Mouse (Mus musculus) hindbrain, embryonic 14.5 days (tissue): ENCODE measurements at regions not wholly inside any gene's neighbourhood (a gene's known extent, or its start where the extent isn't known, plus 50 kb on each side); places are given as distances from the start of the nearest gene placed in this dataset.

Experiments
- ATAC-seq: fragments of 200-750 bp; cut with Nextera tagmentation; 2 replicates; pipeline ENCODE4 v1.8.0; 2017; ENCODE audit warnings: moderate number of reproducible peaks, mild to moderate bottlenecking, moderate TSS enrichment, moderate library complexity; ENCODE audit not compliant: low FRiP score
- DNase-seq: peaks from one replicate; pipeline ENCODE4 v3.0.0-alpha.2; 2015; ENCODE audit warnings: low spot score
- H3K27ac ChIP-seq: fragments of 300-500 bp; sonication (generic); 2 replicates; pipeline ENCODE4 v1.5.1; 2014; ENCODE audit warnings: mild to moderate bottlenecking, moderate library complexity
- H3K27me3 ChIP-seq: fragments of 300-500 bp; sonication (generic); 2 replicates; pipeline ENCODE4 v1.6.1; 2014; ENCODE audit warnings: mild to moderate bottlenecking, low read length, mixed read lengths; ENCODE audit not compliant: control insufficient read depth, insufficient read depth
- H3K36me3 ChIP-seq: fragments of 300-500 bp; sonication (generic); replicated peaks from 2 replicates; pipeline ENCODE4 v1.6.1; 2014; ENCODE audit not compliant: control insufficient read depth, insufficient read depth
- H3K4me1 ChIP-seq: fragments of 300-500 bp; sonication (generic); replicated peaks from 2 replicates; pipeline ENCODE4 v1.6.1; 2014; ENCODE audit warnings: antibody characterized with exemption, low read length, mixed read lengths; ENCODE audit not compliant: control insufficient read depth, insufficient read depth
- H3K4me2 ChIP-seq: fragments of 300-500 bp; sonication (generic); replicated peaks from 2 replicates; pipeline ENCODE4 v1.6.1; 2014; ENCODE audit warnings: mild to moderate bottlenecking, moderate library complexity
- H3K4me3 ChIP-seq: fragments of 300-500 bp; sonication (generic); replicated peaks from 2 replicates; pipeline ENCODE4 v1.5.1; 2014; ENCODE audit warnings: mild to moderate bottlenecking, low read length
- H3K9ac ChIP-seq: fragments of 300-500 bp; sonication (generic); 2 replicates; pipeline ENCODE4 v1.6.1; 2014
- H3K9me3 ChIP-seq: fragments of 300-500 bp; sonication (generic); 2 replicates; pipeline ENCODE4 v1.6.1; 2016; ENCODE audit warnings: low read length; ENCODE audit not compliant: control insufficient read depth
- WGBS: fragments of 180-500 bp; shearing (Covaris S2); extraction: QIAGEN DNeasy Blood & Tissue Kit; methylation state at CpG from one replicate; pipeline ENCODE4 v1.1.7; 2014; 5-methylcytosine and 5-hydroxymethylcytosine counted together

- DNase-seq, result no peak
- 78% methylated on average over 6 of the region's 6 CpGs for WGBS
Measured at GRCm38 (mm10) chr4:105973769-105974397, 184.2 kb downstream of the Gm12728 start.

GRCm38 (mm10) chr4:105974948-105975347 is 185.3 kb downstream of the Gm12728 start:
- ATAC-seq, result no peak
- Histone ChIP-seq H3K4me1 (no peaks in the 10 kb centered on the region), H3K4me3 (no peak overlapping the region), H3K4me2 (no peak overlapping the region), H3K9ac (no peak overlapping the region), H3K27ac (no peak overlapping the region), H3K9me3 (no peaks in the 10 kb centered on the region), H3K27me3 (no peaks in the 10 kb centered on the region), H3K36me3 (no peaks in the 10 kb centered on the region)
- no peak for DNase-seq
- WGBS, result 73% methylated on average over 4 of the region's 4 CpGs

More at GRCm38 (mm10) chr4:105973769-105974397, 184.2 kb downstream of the Gm12728 start:
- no peak overlapping the region for H3K27ac ChIP-seq
- no peak overlapping the region for H3K4me2 ChIP-seq
- no peaks in the 10 kb centered on the region for H3K27me3 ChIP-seq
- no peak overlapping the region for H3K9ac ChIP-seq
- H3K9me3 ChIP-seq, result no peaks in the 10 kb centered on the region
- no peaks in the 10 kb centered on the region for H3K4me1 ChIP-seq
- no peaks in the 10 kb centered on the region for H3K36me3 ChIP-seq
- no peak overlapping the region for H3K4me3 ChIP-seq
- no peak for ATAC-seq

- no peak for ATAC-seq
- H3K4me1 ChIP-seq, result no peaks in the 10 kb centered on the region
Measured at GRCm38 (mm10) chr4:105979048-105979447, 189.4 kb downstream of the Gm12728 start.

GRCm38 (mm10) chr4:105983018-105983417 is 193.3 kb downstream of the Gm12728 start:
- no peak overlapping the region for H3K4me3 ChIP-seq
- H3K4me2 ChIP-seq, result no peak overlapping the region
- WGBS, result 87% methylated on average over 1 of the region's 1 CpGs
- H3K9me3 ChIP-seq, result no peaks in the 10 kb centered on the region
- no peaks in the 10 kb centered on the region for H3K4me1 ChIP-seq
- H3K9ac ChIP-seq, result no peak overlapping the region
- H3K27me3 ChIP-seq, result no peaks in the 10 kb centered on the region
- DNase-seq (no peak), ATAC-seq (no peak)
- H3K27ac ChIP-seq, result no peak overlapping the region
- H3K36me3 ChIP-seq, result no peaks in the 10 kb centered on the region

More at GRCm38 (mm10) chr4:105979048-105979447, 189.4 kb downstream of the Gm12728 start:
- Histone ChIP-seq H3K27ac (no peak overlapping the region), H3K36me3 (no peaks in the 10 kb centered on the region), H3K4me3 (no peak overlapping the region), H3K9ac (no peak overlapping the region), H3K27me3 (no peaks in the 10 kb centered on the region), H3K9me3 (no peaks in the 10 kb centered on the region), H3K4me2 (no peak overlapping the region)
- 88% methylated on average over 5 of the region's 5 CpGs for WGBS
- no peak for DNase-seq

GRCm38 (mm10) chr4:105987963-105988602 is 198.4 kb downstream of the Gm12728 start:
- H3K4me3 ChIP-seq, result no peak overlapping the region
- 86% methylated on average over 5 of the region's 5 CpGs for WGBS
- no peaks in the 10 kb centered on the region for H3K36me3 ChIP-seq
- no peaks in the 10 kb centered on the region for H3K27me3 ChIP-seq
- DNase-seq (no peak), ATAC-seq (no peak)
- no peaks in the 10 kb centered on the region for H3K9me3 ChIP-seq
- H3K4me2 ChIP-seq, result no peak overlapping the region
- H3K9ac ChIP-seq, result no peak overlapping the region
- no peak overlapping the region for H3K27ac ChIP-seq
- no peaks in the 10 kb centered on the region for H3K4me1 ChIP-seq

- no peak for ATAC-seq
- H3K4me2 ChIP-seq, result no peak overlapping the region
- DNase-seq, result no peak
- no peak overlapping the region for H3K4me3 ChIP-seq
- H3K9ac ChIP-seq, result no peak overlapping the region
- no peaks in the 10 kb centered on the region for H3K36me3 ChIP-seq
- no peaks in the 10 kb centered on the region for H3K9me3 ChIP-seq
- no peak overlapping the region for H3K27ac ChIP-seq
- no peaks in the 10 kb centered on the region for H3K4me1 ChIP-seq
- 84% methylated on average over 6 of the region's 6 CpGs for WGBS
- no peaks in the 10 kb centered on the region for H3K27me3 ChIP-seq
Measured at GRCm38 (mm10) chr4:105992581-105993127, 203.0 kb downstream of the Gm12728 start.

GRCm38 (mm10) chr4:105994390-105994798 is 204.7 kb downstream of the Gm12728 start:
- no peaks in the 10 kb centered on the region for H3K36me3 ChIP-seq
- DNase-seq, result no peak
- no peaks in the 10 kb centered on the region for H3K27me3 ChIP-seq
- WGBS, result 83% methylated on average over 14 of the region's 14 CpGs
- H3K9me3 ChIP-seq, result no peaks in the 10 kb centered on the region
- H3K9ac ChIP-seq, result no peak overlapping the region
- H3K27ac ChIP-seq, result no peak overlapping the region
- H3K4me3 ChIP-seq, result no peak overlapping the region
- H3K4me1 ChIP-seq, result no peaks in the 10 kb centered on the region
- no peak for ATAC-seq
- no peak overlapping the region for H3K4me2 ChIP-seq

GRCm38 (mm10) chr4:105996060-105996459 is 206.4 kb downstream of the Gm12728 start:
- H3K36me3 ChIP-seq, result no peaks in the 10 kb centered on the region
- H3K4me3 ChIP-seq, result no peak overlapping the region
- H3K9ac ChIP-seq, result no peak overlapping the region
- no peak for DNase-seq
- 80% methylated on average over 4 of the region's 4 CpGs for WGBS
- no peak for ATAC-seq
- no peak overlapping the region for H3K4me2 ChIP-seq
- no peaks in the 10 kb centered on the region for H3K4me1 ChIP-seq
- H3K27me3 ChIP-seq, result no peaks in the 10 kb centered on the region
- no peaks in the 10 kb centered on the region for H3K9me3 ChIP-seq
- H3K27ac ChIP-seq, result no peak overlapping the region

- Histone ChIP-seq H3K4me2 (no peak overlapping the region), H3K36me3 (no peaks in the 10 kb centered on the region), H3K27ac (no peak overlapping the region), H3K27me3 (no peaks in the 10 kb centered on the region), H3K4me3 (no peak overlapping the region), H3K4me1 (no peaks in the 10 kb centered on the region), H3K9ac (no peak overlapping the region), H3K9me3 (no peaks in the 10 kb centered on the region)
- no peak for ATAC-seq
- DNase-seq, result no peak
- WGBS, result 62% methylated on average over 3 of the region's 3 CpGs
Measured at GRCm38 (mm10) chr4:105996893-105997630, 207.4 kb downstream of the Gm12728 start.
